Mouse (Mus musculus): ENCODE measurements at regions not wholly inside any gene's neighbourhood (a gene's known extent, or its start where the extent isn't known, plus 50 kb on each side); places are given as distances from the start of the nearest gene placed in this dataset.

GRCm38 (mm10) chr5:146661751-146662150 lies 76.7 kb upstream of the Gpr12 start:
- no peaks in the 10 kb centered on the region for H3K9me3 ChIP-seq (ENCODE audit: control insufficient read depth, low read length)
- no peak for TF ChIP-seq CTCF (IDR thresholded peaks at IDR 0.05; ENCODE audit: low read depth)
- TF ChIP-seq EP300 (optimal IDR thresholded peaks at IDR 0.05): no peak
- whole genome bisulfite sequencing: 71% methylated on average over 8 of the region's 8 CpGs
- H3K27ac ChIP-seq (replicated peaks): no peak overlapping the region
- H3K36me3 ChIP-seq (ENCODE audit: control insufficient read depth, insufficient read depth, low read length): no peaks in the 10 kb centered on the region
- no peak for ATAC-seq (ENCODE audit: low FRiP score, low TSS enrichment)
- H3K4me3 ChIP-seq (ENCODE audit: low read depth, low read length): no peak overlapping the region
- no peak overlapping the region for H3K9ac ChIP-seq (ENCODE audit: low read length)
- no peak for DNase-seq (ENCODE audit: low spot score)
- H3K27me3 ChIP-seq (ENCODE audit: control insufficient read depth, insufficient read depth, low read length): no peaks in the 10 kb centered on the region
- no peak overlapping the region for H3K4me2 ChIP-seq (replicated peaks; ENCODE audit: low read depth)
- H3K4me1 ChIP-seq (replicated peaks; ENCODE audit: control insufficient read depth, insufficient read depth): no peaks in the 10 kb centered on the region

- Histone ChIP-seq H3K4me1 (replicated peaks; ENCODE audit: control insufficient read depth, insufficient read depth) (no peaks in the 10 kb centered on the region), H3K9me3 (ENCODE audit: control insufficient read depth, low read length) (no peaks in the 10 kb centered on the region), H3K27me3 (ENCODE audit: control insufficient read depth, insufficient read depth, low read length) (no peaks in the 10 kb centered on the region), H3K36me3 (ENCODE audit: control insufficient read depth, insufficient read depth, low read length) (no peaks in the 10 kb centered on the region), H3K4me2 (replicated peaks; ENCODE audit: low read depth) (no peak overlapping the region), H3K9ac (ENCODE audit: low read length) (no peak overlapping the region), H3K4me3 (ENCODE audit: low read depth, low read length) (no peak overlapping the region), H3K27ac (replicated peaks) (no peak overlapping the region)
- no peak for DNase-seq (ENCODE audit: low spot score)
- WGBS: 74% methylated on average over 2 of the region's 2 CpGs
- TF ChIP-seq EP300 (optimal IDR thresholded peaks at IDR 0.05) (no peak), CTCF (IDR thresholded peaks at IDR 0.05; ENCODE audit: low read depth) (no peak)
- ATAC-seq (ENCODE audit: low FRiP score, low TSS enrichment): no peak
These were observed 72.2 kb upstream of the Gpr12 start for GRCm38 (mm10) chr5:146657228-146657627.

GRCm38 (mm10) chr5:146655394-146655793 lies 70.4 kb upstream of the Gpr12 start:
- H3K9me3 ChIP-seq (ENCODE audit: control insufficient read depth, low read length): no peaks in the 10 kb centered on the region
- no peaks in the 10 kb centered on the region for H3K27me3 ChIP-seq (ENCODE audit: control insufficient read depth, insufficient read depth, low read length)
- TF ChIP-seq CTCF (IDR thresholded peaks at IDR 0.05; ENCODE audit: low read depth) (no peak), EP300 (optimal IDR thresholded peaks at IDR 0.05) (no peak)
- WGBS: 62% methylated on average over 7 of the region's 7 CpGs
- no peaks in the 10 kb centered on the region for H3K36me3 ChIP-seq (ENCODE audit: control insufficient read depth, insufficient read depth, low read length)
- no peak overlapping the region for H3K4me3 ChIP-seq (ENCODE audit: low read depth, low read length)
- H3K4me1 ChIP-seq (replicated peaks; ENCODE audit: control insufficient read depth, insufficient read depth): no peaks in the 10 kb centered on the region
- H3K27ac ChIP-seq (replicated peaks): no peak overlapping the region
- H3K4me2 ChIP-seq (replicated peaks; ENCODE audit: low read depth): no peak overlapping the region
- no peak for DNase-seq (ENCODE audit: low spot score)
- ATAC-seq (ENCODE audit: low FRiP score, low TSS enrichment): no peak
- no peak overlapping the region for H3K9ac ChIP-seq (ENCODE audit: low read length)

- Histone ChIP-seq H3K4me2 (replicated peaks; ENCODE audit: low read depth) (no peak overlapping the region), H3K9ac (ENCODE audit: low read length) (no peak overlapping the region), H3K4me1 (replicated peaks; ENCODE audit: control insufficient read depth, insufficient read depth) (no peaks in the 10 kb centered on the region), H3K4me3 (ENCODE audit: low read depth, low read length) (no peak overlapping the region), H3K36me3 (ENCODE audit: control insufficient read depth, insufficient read depth, low read length) (no peaks in the 10 kb centered on the region), H3K27ac (replicated peaks) (no peak overlapping the region), H3K9me3 (ENCODE audit: control insufficient read depth, low read length) (no peaks in the 10 kb centered on the region), H3K27me3 (ENCODE audit: control insufficient read depth, insufficient read depth, low read length) (no peaks in the 10 kb centered on the region)
- ATAC-seq (ENCODE audit: low FRiP score, low TSS enrichment) (no peak), DNase-seq (ENCODE audit: low spot score) (no peak)
- TF ChIP-seq EP300 (optimal IDR thresholded peaks at IDR 0.05) (no peak), CTCF (IDR thresholded peaks at IDR 0.05; ENCODE audit: low read depth) (no peak)
- WGBS: 74% methylated on average over 19 of the region's 19 CpGs
These were observed 68.8 kb upstream of the Gpr12 start for GRCm38 (mm10) chr5:146653686-146654450.

- DNase-seq (ENCODE audit: low spot score) (no peak), ATAC-seq (ENCODE audit: low FRiP score, low TSS enrichment) (no peak)
- no peaks in the 10 kb centered on the region for H3K4me1 ChIP-seq (replicated peaks; ENCODE audit: control insufficient read depth, insufficient read depth)
- no peaks in the 10 kb centered on the region for H3K27me3 ChIP-seq (ENCODE audit: control insufficient read depth, insufficient read depth, low read length)
- TF ChIP-seq EP300 (optimal IDR thresholded peaks at IDR 0.05): no peak
- no peak for TF ChIP-seq CTCF (IDR thresholded peaks at IDR 0.05; ENCODE audit: low read depth)
- H3K9me3 ChIP-seq (ENCODE audit: control insufficient read depth, low read length): no peaks in the 10 kb centered on the region
- WGBS: 70% methylated on average over 5 of the region's 5 CpGs
- no peaks in the 10 kb centered on the region for H3K36me3 ChIP-seq (ENCODE audit: control insufficient read depth, insufficient read depth, low read length)
- H3K4me2 ChIP-seq (replicated peaks; ENCODE audit: low read depth): no peak overlapping the region
- H3K4me3 ChIP-seq (ENCODE audit: low read depth, low read length): no peak overlapping the region
- no peak overlapping the region for H3K27ac ChIP-seq (replicated peaks)
- H3K9ac ChIP-seq (ENCODE audit: low read length): no peak overlapping the region
These were observed 67.8 kb upstream of the Gpr12 start for GRCm38 (mm10) chr5:146652874-146653273.

GRCm38 (mm10) chr5:146648519-146649060 lies 63.6 kb upstream of the Gpr12 start:
- TF ChIP-seq CTCF (IDR thresholded peaks at IDR 0.05; ENCODE audit: low read depth) (no peak), EP300 (optimal IDR thresholded peaks at IDR 0.05) (no peak)
- Histone ChIP-seq H3K27ac (replicated peaks) (no peak overlapping the region), H3K9ac (ENCODE audit: low read length) (no peak overlapping the region), H3K27me3 (ENCODE audit: control insufficient read depth, insufficient read depth, low read length) (no peaks in the 10 kb centered on the region), H3K9me3 (ENCODE audit: control insufficient read depth, low read length) (no peaks in the 10 kb centered on the region), H3K4me3 (ENCODE audit: low read depth, low read length) (no peak overlapping the region), H3K4me1 (replicated peaks; ENCODE audit: control insufficient read depth, insufficient read depth) (no peaks in the 10 kb centered on the region), H3K36me3 (ENCODE audit: control insufficient read depth, insufficient read depth, low read length) (no peaks in the 10 kb centered on the region), H3K4me2 (replicated peaks; ENCODE audit: low read depth) (no peak overlapping the region)
- no peak for DNase-seq (ENCODE audit: low spot score)
- no peak for ATAC-seq (ENCODE audit: low FRiP score, low TSS enrichment)
- WGBS: 72% methylated on average over 4 of the region's 4 CpGs
